Mouse (Mus musculus): Measurements from ENCODE around the gene Nbas. TPM values are rescaled to one million over a fixed set of nuclear protein-coding genes. Genes with fewer than 3 reads are reported as not detected.

The Nbas gene
- polyA plus RNA-seq, 2 experiments from 2014 or later: 10.7 to 21.3 TPM

GRCm38 (mm10) chr12:13543806-13544205 lies 274.9 kb downstream of the Nbas start:
- no peak for ATAC-seq

GRCm38 (mm10) chr12:13563646-13564289 lies 294.8 kb downstream of the Nbas start:
- no peak for ATAC-seq

- no peak for ATAC-seq
These were observed 295.4 kb downstream of the Nbas start for GRCm38 (mm10) chr12:13564330-13564729.

GRCm38 (mm10) chr12:13566421-13566820 lies 297.5 kb downstream of the Nbas start:
- no peak for ATAC-seq

GRCm38 (mm10) chr12:13575158-13575557 lies 306.2 kb downstream of the Nbas start:
- ATAC-seq: no peak

GRCm38 (mm10) chr12:13575605-13576600 lies 307.0 kb downstream of the Nbas start:
- ATAC-seq: no peak

- ATAC-seq: no peak
These were observed 307.8 kb downstream of the Nbas start for GRCm38 (mm10) chr12:13576761-13577160.

- ATAC-seq: no peak
These were observed 311.9 kb downstream of the Nbas start for GRCm38 (mm10) chr12:13580796-13581195.

GRCm38 (mm10) chr12:13583386-13583785 lies 314.5 kb downstream of the Nbas start:
- ATAC-seq: no peak

GRCm38 (mm10) chr12:13585527-13586156 lies 316.7 kb downstream of the Nbas start:
- ATAC-seq: no peak

GRCm38 (mm10) chr12:13587675-13588074 lies 318.7 kb downstream of the Nbas start:
- no peak for ATAC-seq

- ATAC-seq: no peak
These were observed 320.1 kb downstream of the Nbas start for GRCm38 (mm10) chr12:13589021-13589420.

- ATAC-seq: no peak
These were observed 326.0 kb downstream of the Nbas start for GRCm38 (mm10) chr12:13594746-13595469.

- no peak for ATAC-seq
These were observed 328.1 kb downstream of the Nbas start for GRCm38 (mm10) chr12:13597026-13597425.

- ATAC-seq: no peak
These were observed 329.6 kb downstream of the Nbas start for GRCm38 (mm10) chr12:13598545-13598944.

GRCm38 (mm10) chr12:13602414-13602813 lies 333.5 kb downstream of the Nbas start:
- no peak for ATAC-seq

- no peak for ATAC-seq
These were observed 338.1 kb downstream of the Nbas start for GRCm38 (mm10) chr12:13607021-13607420.

- ATAC-seq: no peak
These were observed 340.1 kb downstream of the Nbas start for GRCm38 (mm10) chr12:13609027-13609426.

- no peak for ATAC-seq
These were observed 344.1 kb downstream of the Nbas start for GRCm38 (mm10) chr12:13613041-13613440.

GRCm38 (mm10) chr12:13615661-13616060 lies 346.7 kb downstream of the Nbas start:
- no peak for ATAC-seq

GRCm38 (mm10) chr12:13622150-13622822 lies 353.4 kb downstream of the Nbas start:
- ATAC-seq: no peak

All from CD4-positive, CD25-positive, alpha-beta regulatory T cell, adult 4 months (primary cell).